Comparison of ENCODE assay signal across 12 mouse cellular contexts in the genomic region with DNA sequence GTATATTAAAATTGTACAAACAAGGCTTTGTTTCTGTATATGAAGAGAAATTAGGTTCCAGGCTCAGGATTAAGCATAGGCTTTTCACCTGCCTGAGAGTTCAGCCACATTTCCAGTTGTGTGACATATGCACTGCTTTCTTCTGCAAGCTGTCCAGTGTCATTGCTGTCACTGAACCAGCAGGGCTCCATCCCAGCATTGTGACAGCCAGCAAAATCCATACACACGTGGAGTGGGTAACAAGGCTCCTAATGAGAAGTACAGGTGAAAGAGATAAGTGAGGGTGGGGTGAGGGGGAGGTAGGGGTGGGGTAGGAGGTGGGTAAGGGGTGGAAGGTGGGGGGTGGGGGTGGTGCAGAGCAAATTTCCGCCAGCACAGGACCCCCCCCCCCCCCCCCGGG.
DNase-seq lines count a peak whose midpoint lies in the region; ATAC-seq and TF ChIP-seq lines count a peak whose summit lies in the region.
"Had no signal": no experiment of that assay in that cellular context is flagged by ENCODE, and none has a peak within 500 bp of the region (broad histone marks: within the 10 kb centered on the region; RNA-seq: fewer than 3 reads in every experiment).

No protein-coding gene starts in this region.

- WGBS in kidney, embryonic 14.5 days: 6% methylated on average over 3 of the region's 3 CpGs
- 5% methylated on average over 3 of the region's 3 CpGs for WGBS in forebrain, embryonic 14.5 days
- WGBS in limb, embryonic 12.5 days: 1% methylated on average over 3 of the region's 3 CpGs
- 6% methylated on average over 3 of the region's 3 CpGs for WGBS in neural tube, embryonic 15.5 days

- no peak overlapping the region for H3K9ac ChIP-seq in kidney, embryonic 14.5 days (ENCODE audit: low read depth, low read length)
- H3K9ac ChIP-seq in forebrain, embryonic 14.5 days (ENCODE audit: low read length): no peak overlapping the region
- no peak overlapping the region for H3K9ac ChIP-seq in limb, embryonic 12.5 days (replicated peaks)
- no peak overlapping the region for H3K9ac ChIP-seq in neural tube, embryonic 15.5 days (replicated peaks)

- no peaks in the 10 kb centered on the region for H3K9me3 ChIP-seq in kidney, embryonic 14.5 days (ENCODE audit: control insufficient read depth, low read length)
- H3K9me3 ChIP-seq in forebrain, embryonic 14.5 days (replicated peaks; ENCODE audit: control insufficient read depth, low read length): no peaks in the 10 kb centered on the region
- no peaks in the 10 kb centered on the region for H3K9me3 ChIP-seq in limb, embryonic 12.5 days
- no peaks in the 10 kb centered on the region for H3K9me3 ChIP-seq in neural tube, embryonic 15.5 days (replicated peaks)
- H3K9me3 ChIP-seq: G1E had no signal

- H3K27ac ChIP-seq in kidney, embryonic 14.5 days (ENCODE audit: low read depth, low read length): peak overlapping the region; percentile 79; the same call in 1 of the 2 replicates
- no peak overlapping the region for H3K27ac ChIP-seq in forebrain, embryonic 14.5 days (ENCODE audit: low read depth, low read length)
- H3K27ac ChIP-seq in limb, embryonic 12.5 days: peak overlapping the region; percentile 98
- H3K27ac ChIP-seq in neural tube, embryonic 15.5 days (replicated peaks): 0 out of 2 replicates have a peak overlapping the region, but pooled peaks have one; percentile 74
- no peak overlapping the region for H3K27ac ChIP-seq in gastrocnemius, adult 2 months

- H3K36me3 ChIP-seq in kidney, embryonic 14.5 days (ENCODE audit: control insufficient read depth, insufficient read depth, low read length): no peaks in the 10 kb centered on the region
- no peaks in the 10 kb centered on the region for H3K36me3 ChIP-seq in forebrain, embryonic 14.5 days (ENCODE audit: control insufficient read depth, insufficient read depth, low read length)
- no peaks in the 10 kb centered on the region for H3K36me3 ChIP-seq in limb, embryonic 12.5 days
- no peaks in the 10 kb centered on the region for H3K36me3 ChIP-seq in neural tube, embryonic 15.5 days
- H3K36me3 ChIP-seq: G1E had no signal

- TF ChIP-seq CTCF in gastrocnemius, adult 2 months (IDR thresholded peaks at IDR 0.05): no peak

- intact Hi-C loops in gastrocnemius, adult 2 months (cut with DNase I): no loop called here

- no peak overlapping the region for H3K4me3 ChIP-seq in kidney, embryonic 14.5 days (ENCODE audit: low read length)
- no peak overlapping the region for H3K4me3 ChIP-seq in forebrain, embryonic 14.5 days (ENCODE audit: low read depth, low read length)
- H3K4me3 ChIP-seq in limb, embryonic 12.5 days (replicated peaks): peak overlapping the region; percentile 16; the same call in 1 of the 2 replicates
- H3K4me3 ChIP-seq in neural tube, embryonic 15.5 days (replicated peaks): no peak overlapping the region
- H3K4me3 ChIP-seq in gastrocnemius, adult 2 months: no peak overlapping the region

- H3K4me2 ChIP-seq in kidney, embryonic 14.5 days (replicated peaks; ENCODE audit: low read depth, low read length): peak overlapping the region; percentile 66
- H3K4me2 ChIP-seq in forebrain, embryonic 14.5 days (ENCODE audit: low read length): peak overlapping the region; percentile 59
- peak overlapping the region; percentile 64 for H3K4me2 ChIP-seq in limb, embryonic 12.5 days
- H3K4me2 ChIP-seq in neural tube, embryonic 15.5 days: peak overlapping the region; percentile 83

- H3K27me3 ChIP-seq in kidney, embryonic 14.5 days (ENCODE audit: control insufficient read depth, insufficient read depth, low read length): no peaks in the 10 kb centered on the region
- no peaks in the 10 kb centered on the region for H3K27me3 ChIP-seq in forebrain, embryonic 14.5 days (replicated peaks; ENCODE audit: control insufficient read depth, insufficient read depth, low read length)
- H3K27me3 ChIP-seq in limb, embryonic 12.5 days: no peaks in the 10 kb centered on the region
- H3K27me3 ChIP-seq in neural tube, embryonic 15.5 days (replicated peaks): no peaks in the 10 kb centered on the region

- DNase-seq in kidney, postnatal 10 days: no peak
- peak; percentile 23 for DNase-seq in forebrain, embryonic 14.5 days (ENCODE audit: low spot score)
- DNase-seq in gastrocnemius, adult 2 months: no peak
- DNase-seq in urinary bladder, adult 18-20 months (ENCODE audit: low spot score in 2 of 2): no peak
- DNase-seq: adrenal gland, postnatal 36 days; cerebellum, postnatal 36 days; gastrocnemius, postnatal 36 days; right cerebral cortex, postnatal 25 days had no signal

- ATAC-seq in kidney, embryonic 14.5 days (ENCODE audit: low FRiP score, low TSS enrichment): no peak
- peak; percentile 21; the same call in 1 of the 2 replicates for ATAC-seq in forebrain, embryonic 14.5 days
- no peak for ATAC-seq in limb, embryonic 12.5 days (ENCODE audit: insufficient number of reproducible peaks, insufficient read depth, low FRiP score, low TSS enrichment, low read depth)
- ATAC-seq in neural tube, embryonic 15.5 days (ENCODE audit: low FRiP score): peak; percentile 37

- peaks cover 28% of the 10 kb centered on the region for H3K4me1 ChIP-seq in kidney, embryonic 14.5 days (ENCODE audit: control insufficient read depth, insufficient read depth, low read length)
- peaks cover 18% of the 10 kb centered on the region for H3K4me1 ChIP-seq in forebrain, embryonic 14.5 days (ENCODE audit: control insufficient read depth, insufficient read depth, low read length)
- H3K4me1 ChIP-seq in limb, embryonic 12.5 days (replicated peaks): peaks cover 57% of the 10 kb centered on the region
- peaks cover 24% of the 10 kb centered on the region for H3K4me1 ChIP-seq in neural tube, embryonic 15.5 days

Comparison
In these comparisons a context has a peak if more than half of its experiments do, and no peak if none do; other contexts are left out.
1. ATAC-seq: peak in forebrain, embryonic 14.5 days (single experiment) and neural tube, embryonic 15.5 days (single experiment); none in kidney, embryonic 14.5 days (single experiment) and limb, embryonic 12.5 days (single experiment).
2. H3K27ac ChIP-seq: peak in kidney, embryonic 14.5 days (single experiment), limb, embryonic 12.5 days (single experiment) and neural tube, embryonic 15.5 days (single experiment); none in forebrain, embryonic 14.5 days (single experiment) and gastrocnemius, adult 2 months (single experiment).
3. Peak in every context shown above with its lines, with median percentiles within 50 percentile points of each other: H3K4me2 ChIP-seq.